Mouse (Mus musculus) thymus, adult 2 months (tissue): Measurements from ENCODE around the gene Dnah14.

Experiments used
- CTCF ChIP-seq: fragments of 200-500 bp; IDR thresholded peaks from 2 replicates; pipeline ENCODE4 v1.5.1; 2012; ENCODE audit warnings: mild to moderate bottlenecking, control low read depth, low read length, moderate library complexity, borderline replicate concordance; ENCODE audit not compliant: control insufficient read depth, poor library complexity, insufficient read depth; ENCODE audit errors: extremely low read depth
- POLR2A ChIP-seq: fragments of 200-500 bp; IDR thresholded peaks from 2 replicates; pipeline ENCODE4 v1.6.1; 2012; ENCODE audit warnings: mild to moderate bottlenecking, low read length, control low read depth, moderate library complexity; ENCODE audit not compliant: control insufficient read depth, poor library complexity, insufficient read depth; ENCODE audit errors: extremely low read depth

DNA sequence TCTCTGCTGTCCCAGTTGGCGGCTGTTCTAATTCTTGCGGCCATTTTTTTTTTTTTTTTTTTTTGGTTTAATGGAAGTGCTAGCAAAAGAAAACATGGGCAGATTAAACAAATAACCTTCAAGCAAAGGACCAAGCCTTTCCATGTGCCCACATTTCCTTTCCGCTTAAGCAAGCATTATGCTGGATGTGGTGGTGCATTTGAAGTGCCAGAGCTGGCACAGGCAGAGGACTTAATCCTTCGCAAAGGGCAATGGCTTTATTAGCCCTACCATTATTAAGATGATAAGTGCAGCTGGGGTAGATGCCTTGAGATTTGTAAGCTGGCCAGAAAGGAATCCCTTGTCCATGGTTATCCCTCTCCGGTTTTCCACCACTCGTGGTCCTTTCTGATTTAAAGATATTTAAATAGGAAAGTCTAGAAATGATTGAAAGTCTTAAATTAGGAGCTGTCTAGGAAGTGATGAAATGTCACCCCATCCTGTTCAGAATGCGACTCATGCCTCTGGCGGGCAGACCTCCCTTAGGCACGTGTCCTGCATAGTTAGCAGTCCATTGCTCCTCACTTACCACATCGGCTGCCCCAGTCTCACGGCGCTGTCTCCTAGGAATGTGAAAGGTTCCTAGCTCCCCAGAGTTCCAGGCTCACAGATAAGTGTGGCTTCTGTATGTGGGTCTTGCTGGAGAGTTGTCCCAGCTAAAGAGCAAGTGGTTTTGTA, 61.8 kb downstream of the Dnah14 start:
- TF ChIP-seq CTCF (no peak), POLR2A (no peak)
